ENCODE assay signal across 8 mouse cellular contexts in genomic region chr17:26511816-26512774, GRCm38 (mm10). TPM values are rescaled to one million over a fixed set of nuclear protein-coding genes. Genes with fewer than 3 reads are reported as not detected.
DNase-seq lines count a peak whose midpoint lies in the region; ATAC-seq and TF ChIP-seq lines count a peak whose summit lies in the region.

No protein-coding gene starts in this region.

- TF ChIP-seq POLR2A in lung, adult 2 months (IDR thresholded peaks at IDR 0.05; ENCODE audit: borderline replicate concordance, extremely low read depth, low read depth, low read length) = no peak

- peak; percentile 26 for ATAC-seq in megakaryocyte progenitor cell, adult 5-6 weeks (replicated peaks; ENCODE audit: poor library complexity)

- no peak for TF ChIP-seq CTCF in lung, adult 2 months (IDR thresholded peaks at IDR 0.05; ENCODE audit: insufficient read depth, low read length)

- intact Hi-C loops in heart, postnatal 25 days (cut with DNase I) = loop anchor here (1.0 kb wide), 1 partner anchor 18 kb away; no protein-coding TSS in a partner anchor

- peak; percentile 75 for DNase-seq in adrenal gland, adult 2 months
- no peak for DNase-seq in adrenal gland, postnatal 25 days
- peak; percentile 74 to 81 for DNase-seq in lung, adult 18-20 months
- no peak for DNase-seq in lung, adult 2 months
- DNase-seq in heart, postnatal 25 days (ENCODE audit: low spot score) = peak; percentile 68
- no peak for DNase-seq in cerebellum, postnatal 14 days
- no peak for DNase-seq in ovary, postnatal 14 days (ENCODE audit: low spot score)

- H3K4me1 ChIP-seq in lung, adult 2 months (ENCODE audit: control insufficient read depth, insufficient read depth, low read length) = 0 out of 2 replicates have a peak, but pooled peaks cover 8% of the 10 kb centered on the region

- no peak overlapping the region for H3K4me3 ChIP-seq in lung, adult 2 months (replicated peaks; ENCODE audit: extremely low read depth, low read depth, low read length)

- WGBS in lung, adult 2 months = 61% methylated on average over 7 of the region's 7 CpGs

RNA-seq across cellular contexts. Expression of gene Ergic1, which starts 49.2 kb away (rescaled TPM):
- 100 to 1,000 TPM; 166 to 170 TPM for total RNA-seq in adrenal gland, adult 2 months (2021)
- polyA plus RNA-seq in adrenal gland, adult 2 months (2012; rRNA removed) = 132 and 156 TPM in 2 replicates
- 138 and 168 TPM in 2 replicates for total RNA-seq in adrenal gland, postnatal 25 days (2021)
- polyA plus RNA-seq in lung, adult 2 months (2012; rRNA removed) = 86.3 and 93.3 TPM in 2 replicates
- 10 to 100 TPM; 54.2 to 58.4 TPM for total RNA-seq in heart, postnatal 25 days (2021)
- total RNA-seq in megakaryocyte progenitor cell, adult 5-6 weeks (2015) = 99.7 and 123 TPM in 2 replicates
- 42.2 and 48.3 TPM in 2 replicates for total RNA-seq in megakaryocyte progenitor cell, adult 5-6 weeks (2017)

RNA-seq across cellular contexts. Expression of gene Dusp1, which starts 49.8 kb away (rescaled TPM):
- 10 to 100 TPM; 33.5 to 67.7 TPM for total RNA-seq in adrenal gland, adult 2 months (2021)
- polyA plus RNA-seq in adrenal gland, adult 2 months (2012; rRNA removed) = 80.9 and 86.9 TPM in 2 replicates
- 30.8 and 37.8 TPM in 2 replicates for total RNA-seq in adrenal gland, postnatal 25 days (2021)
- 233 and 359 TPM in 2 replicates for polyA plus RNA-seq in lung, adult 2 months (2012; rRNA removed)
- total RNA-seq in heart, postnatal 25 days (2021) = 10 to 100 TPM; 44.8 to 66.4 TPM
- total RNA-seq in megakaryocyte progenitor cell, adult 5-6 weeks (2015) = 89.7 and 162 TPM in 2 replicates
- 16.1 and 29.6 TPM in 2 replicates for total RNA-seq in megakaryocyte progenitor cell, adult 5-6 weeks (2017)

Comparison
In these comparisons a context has a peak if more than half of its experiments do, and no peak if none do; other contexts are left out.
1. DNase-seq: peak in adrenal gland, adult 2 months (single experiment), lung, adult 18-20 months (2 of 2) and heart, postnatal 25 days (single experiment); none in adrenal gland, postnatal 25 days (single experiment), lung, adult 2 months (single experiment), cerebellum, postnatal 14 days (0 of 2) and ovary, postnatal 14 days (single experiment).